Mouse (Mus musculus) bone marrow macrophage, adult 2 months (primary cell): ENCODE measurements at regions not wholly inside any gene's neighbourhood (a gene's known extent, or its start where the extent isn't known, plus 50 kb on each side); places are given as distances from the start of the nearest gene placed in this dataset.

Source experiments
- H3K27ac ChIP-seq: 2 replicates; pipeline ENCODE4 v1.5.1; 2012; ENCODE audit warnings: low read depth, low read length; ENCODE audit not compliant: insufficient read depth
- H3K4me1 ChIP-seq: 2 replicates; pipeline ENCODE4 v1.6.1; 2012; ENCODE audit warnings: low read length; ENCODE audit not compliant: control insufficient read depth, insufficient read depth
- H3K4me3 ChIP-seq: 2 replicates; pipeline ENCODE4 v1.5.1; 2012; ENCODE audit warnings: mild to moderate bottlenecking, low read length, moderate library complexity; ENCODE audit not compliant: insufficient read depth
- CTCF ChIP-seq: IDR thresholded peaks from 2 replicates; pipeline ENCODE4 v1.5.1; 2012; ENCODE audit warnings: low read depth, mild to moderate bottlenecking, low read length, moderate library complexity
- POLR2A ChIP-seq: IDR thresholded peaks from 2 replicates; pipeline ENCODE4 v1.6.1; 2012; ENCODE audit warnings: mild to moderate bottlenecking, low read depth, low read length, borderline replicate concordance

DNA sequence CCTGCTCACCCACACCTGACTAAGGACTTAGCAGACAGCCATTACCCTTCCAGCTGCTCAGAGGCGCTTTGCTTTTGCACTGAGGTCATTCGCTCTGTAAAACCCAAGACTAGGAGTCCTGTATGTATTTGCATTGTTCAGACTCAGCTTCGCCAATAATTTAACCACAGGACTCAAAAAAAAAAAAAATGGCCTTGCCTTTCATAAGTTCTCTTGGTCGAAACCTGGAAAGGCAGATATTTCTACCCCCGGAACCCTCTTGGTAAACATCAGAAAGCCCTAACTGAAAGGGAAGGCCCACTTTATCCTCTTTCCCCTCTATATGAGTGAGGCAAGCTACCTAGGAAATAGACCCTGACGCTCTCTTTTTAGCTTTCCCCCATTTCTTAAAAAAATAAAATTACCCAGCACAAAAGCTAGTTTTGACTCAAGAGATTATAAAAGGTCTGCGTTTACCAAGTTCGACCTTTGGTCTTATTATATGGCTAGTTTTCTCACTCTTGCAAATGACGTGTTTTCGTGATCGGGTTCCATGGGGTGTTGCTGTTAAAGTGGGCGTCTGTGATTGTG lies 78.1 kb downstream of the Kcnrg start:
- H3K4me1 ChIP-seq: peaks cover 9% of the 10 kb centered on the region
- no peak overlapping the region for H3K4me3 ChIP-seq
- TF ChIP-seq POLR2A (no peak), CTCF (no peak)
- H3K27ac ChIP-seq: no peak overlapping the region

DNA sequence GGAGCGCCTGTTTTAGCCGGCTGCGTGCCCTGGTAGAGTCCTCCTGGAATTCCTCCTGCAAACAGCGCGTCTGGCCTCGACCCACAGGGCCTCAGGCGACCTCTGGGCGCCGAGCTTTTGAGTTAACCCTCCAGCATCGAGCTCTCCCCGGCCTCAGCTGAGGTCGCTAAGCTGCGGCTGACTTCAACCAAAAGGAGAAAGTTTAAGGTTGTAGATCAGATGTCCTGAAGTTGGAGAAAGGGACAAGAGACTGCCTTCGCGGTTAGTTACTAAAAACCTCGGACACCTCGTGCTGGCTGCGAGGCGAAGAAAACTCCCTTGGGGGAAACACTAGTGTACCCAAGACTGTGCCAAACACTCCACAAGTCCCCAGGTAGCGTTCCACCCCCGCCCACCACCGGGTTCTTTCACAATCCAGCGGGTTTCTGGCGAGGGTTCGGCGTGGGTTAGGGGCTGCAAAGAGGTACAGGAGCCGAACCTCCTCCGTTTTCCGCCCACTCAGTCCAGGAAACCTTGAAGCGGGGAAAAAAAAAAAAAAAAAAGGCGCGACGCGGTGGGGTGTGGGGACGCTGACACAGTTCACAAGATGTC lies 78.9 kb downstream of the Kcnrg start:
- no peak overlapping the region for H3K4me3 ChIP-seq
- TF ChIP-seq POLR2A: no peak
- no peak for TF ChIP-seq CTCF
- peaks cover 9% of the 10 kb centered on the region for H3K4me1 ChIP-seq

DNA sequence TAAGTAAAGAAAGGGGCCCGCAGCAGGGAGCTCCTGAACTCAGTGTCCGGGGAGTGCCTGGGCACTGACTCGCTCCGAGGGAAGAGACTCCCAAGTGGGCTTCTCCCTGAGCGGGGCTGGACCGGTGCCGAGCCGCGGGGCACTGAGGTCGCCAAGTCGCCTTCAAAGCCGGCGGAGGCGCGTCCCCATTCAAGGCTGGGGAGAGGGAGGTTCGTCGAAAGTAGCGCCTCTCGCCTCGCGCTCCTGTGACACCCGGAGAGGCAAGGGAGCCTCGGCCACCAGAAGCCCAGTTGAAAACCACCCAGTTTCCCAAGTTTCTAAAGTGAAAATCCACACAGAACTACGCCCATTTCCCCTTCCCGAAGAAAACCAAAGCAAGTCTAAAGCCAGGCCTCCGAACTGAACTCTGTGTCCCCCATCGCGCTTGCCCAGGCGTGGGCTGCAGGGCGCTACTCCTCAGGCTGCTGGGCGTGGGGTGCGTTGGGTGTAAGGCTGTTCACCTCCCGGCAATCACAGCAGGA lies 79.6 kb downstream of the Kcnrg start:
- H3K4me1 ChIP-seq: peaks cover 9% of the 10 kb centered on the region
- TF ChIP-seq POLR2A (no peak), CTCF (no peak)
- H3K27ac ChIP-seq: peak overlapping the region; percentile 11; the same call in 1 of the 2 replicates
- peak overlapping the region; percentile 60 for H3K4me3 ChIP-seq

More for the DNA sequence above, 78.9 kb downstream of the Kcnrg start:
- no peak overlapping the region for H3K27ac ChIP-seq

DNA sequence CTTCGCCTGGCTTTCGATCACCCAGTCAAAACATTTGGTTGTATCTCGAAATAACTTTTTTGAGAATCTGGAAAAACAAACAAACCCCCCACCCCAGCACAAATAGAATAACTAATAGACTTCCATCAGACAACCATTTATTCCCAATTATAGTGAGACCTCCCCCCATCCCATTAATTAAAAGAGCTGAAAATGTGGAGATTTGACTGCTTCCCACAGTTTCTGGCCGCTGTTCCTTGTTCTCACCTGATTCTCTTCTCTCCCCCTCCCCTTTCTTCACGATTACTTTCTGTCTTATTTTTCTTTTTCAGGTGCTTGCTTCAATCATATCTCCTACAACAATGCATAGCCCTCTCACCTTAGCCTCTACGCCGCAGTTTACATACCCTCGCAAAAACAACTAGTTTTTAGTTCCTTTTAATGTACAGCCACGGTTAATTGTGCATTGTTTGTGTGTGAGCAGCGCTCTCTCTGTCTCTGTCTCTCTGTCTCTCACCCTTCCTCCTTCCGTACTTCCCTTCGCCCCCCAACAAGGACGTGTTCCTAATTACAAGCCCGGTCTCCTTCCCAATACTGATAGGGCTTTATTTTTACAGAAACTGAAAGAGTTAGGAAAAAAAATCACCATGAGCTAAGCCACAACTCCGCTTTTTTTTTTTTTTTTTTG lies 80.2 kb downstream of the Kcnrg start:
- Histone ChIP-seq H3K4me1 (peaks cover 9% of the 10 kb centered on the region), H3K4me3 (peak overlapping the region; percentile 60), H3K27ac (0 out of 2 replicates have a peak overlapping the region, but pooled peaks have one; percentile 0)
- no peak for TF ChIP-seq CTCF
- TF ChIP-seq POLR2A: no peak

DNA sequence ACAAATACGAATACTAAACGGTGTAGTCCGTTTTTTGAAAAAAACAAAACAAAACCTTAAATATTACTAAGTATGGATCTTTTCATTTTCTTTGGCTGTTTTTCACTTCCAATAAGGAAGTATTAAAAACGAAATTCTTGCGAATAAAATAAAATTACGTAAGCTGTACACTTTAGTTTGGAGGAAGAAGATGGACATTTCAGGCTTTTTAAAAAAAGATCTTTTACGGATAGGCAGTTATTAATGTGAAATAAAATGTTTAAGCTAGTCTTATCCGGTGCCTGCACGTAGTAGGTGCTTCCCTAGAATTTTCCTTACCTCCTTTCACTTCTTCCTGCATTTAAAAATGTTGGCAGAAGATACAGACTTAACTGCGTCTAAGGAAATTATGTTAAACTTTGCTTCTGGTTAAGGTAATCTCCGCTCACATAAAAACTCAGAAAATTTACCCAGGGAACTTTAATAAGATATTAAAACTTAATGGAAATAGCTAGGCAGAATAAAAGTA lies 80.8 kb downstream of the Kcnrg start:
- H3K4me3 ChIP-seq: peak overlapping the region; percentile 60; the same call in 1 of the 2 replicates
- peaks cover 9% of the 10 kb centered on the region for H3K4me1 ChIP-seq
- no peak overlapping the region for H3K27ac ChIP-seq
- no peak for TF ChIP-seq CTCF
- TF ChIP-seq POLR2A: no peak

DNA sequence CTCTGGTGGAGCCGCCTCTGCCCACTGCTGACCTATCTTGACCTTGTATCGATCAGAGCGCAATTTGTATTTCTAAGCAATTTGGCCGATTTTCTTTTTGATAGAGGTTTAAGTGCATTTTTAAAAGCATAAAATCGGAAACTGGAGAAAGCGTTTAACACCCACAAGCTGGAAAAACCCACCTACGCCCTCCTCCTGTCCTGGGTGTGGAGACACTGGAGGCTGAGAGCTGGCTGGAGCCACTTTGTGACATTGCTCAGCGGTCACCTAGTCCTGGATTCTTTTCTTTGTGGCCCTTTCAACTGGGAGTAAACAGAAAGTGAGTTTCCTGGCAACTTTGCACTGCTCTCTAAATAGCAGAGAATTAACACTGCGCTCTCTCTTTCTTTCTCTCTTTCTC lies 81.4 kb downstream of the Kcnrg start:
- H3K4me3 ChIP-seq: peak overlapping the region; percentile 47
- H3K4me1 ChIP-seq: peaks cover 9% of the 10 kb centered on the region
- H3K27ac ChIP-seq: no peak overlapping the region
- TF ChIP-seq CTCF (no peak), POLR2A (no peak)

DNA sequence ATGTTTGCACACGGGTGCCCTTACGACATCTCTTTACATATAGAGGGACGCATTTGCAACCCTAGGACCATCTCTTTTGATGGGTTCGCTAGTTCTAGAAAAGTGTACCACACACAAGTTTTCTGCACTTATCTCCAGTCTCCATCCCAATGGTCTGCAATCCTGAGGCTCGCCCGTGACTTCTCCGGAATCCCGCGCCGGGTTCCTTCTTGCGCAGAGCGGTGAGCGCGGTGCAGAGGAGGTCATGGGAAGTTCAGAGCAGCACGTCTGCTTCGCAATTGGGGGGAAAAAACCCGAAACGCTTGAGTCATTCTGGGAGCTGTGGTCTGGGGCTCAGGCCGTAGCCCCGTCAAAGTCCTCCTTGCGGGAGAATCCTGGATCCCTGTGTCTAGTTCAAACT lies 82.0 kb downstream of the Kcnrg start:
- no peak overlapping the region for H3K27ac ChIP-seq
- TF ChIP-seq CTCF (no peak), POLR2A (no peak)
- H3K4me3 ChIP-seq: peak overlapping the region; percentile 47
- peaks cover 9% of the 10 kb centered on the region for H3K4me1 ChIP-seq

DNA sequence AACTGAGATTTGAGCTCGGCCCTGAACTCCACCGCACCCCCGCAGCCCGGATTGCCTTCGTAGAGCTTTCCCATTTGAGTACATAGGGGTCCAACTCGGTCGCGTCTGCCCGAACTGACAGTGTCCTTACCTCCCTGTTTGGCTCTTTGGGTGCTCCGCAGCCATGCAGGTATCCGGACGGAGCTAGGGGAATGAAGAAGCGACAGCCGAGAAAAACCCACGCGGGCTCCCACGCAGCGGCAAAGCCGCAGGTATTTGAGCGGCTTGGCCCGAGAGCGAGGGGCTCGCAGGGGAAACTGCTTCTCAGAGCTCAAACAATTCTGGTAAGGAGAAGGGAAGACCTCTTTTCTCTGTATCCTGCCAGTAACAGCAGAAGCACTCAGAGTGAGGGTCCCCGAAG lies 82.5 kb downstream of the Kcnrg start:
- Histone ChIP-seq H3K4me3 (no peak overlapping the region), H3K27ac (no peak overlapping the region), H3K4me1 (peaks cover 6% of the 10 kb centered on the region)
- TF ChIP-seq CTCF (no peak), POLR2A (no peak)

DNA sequence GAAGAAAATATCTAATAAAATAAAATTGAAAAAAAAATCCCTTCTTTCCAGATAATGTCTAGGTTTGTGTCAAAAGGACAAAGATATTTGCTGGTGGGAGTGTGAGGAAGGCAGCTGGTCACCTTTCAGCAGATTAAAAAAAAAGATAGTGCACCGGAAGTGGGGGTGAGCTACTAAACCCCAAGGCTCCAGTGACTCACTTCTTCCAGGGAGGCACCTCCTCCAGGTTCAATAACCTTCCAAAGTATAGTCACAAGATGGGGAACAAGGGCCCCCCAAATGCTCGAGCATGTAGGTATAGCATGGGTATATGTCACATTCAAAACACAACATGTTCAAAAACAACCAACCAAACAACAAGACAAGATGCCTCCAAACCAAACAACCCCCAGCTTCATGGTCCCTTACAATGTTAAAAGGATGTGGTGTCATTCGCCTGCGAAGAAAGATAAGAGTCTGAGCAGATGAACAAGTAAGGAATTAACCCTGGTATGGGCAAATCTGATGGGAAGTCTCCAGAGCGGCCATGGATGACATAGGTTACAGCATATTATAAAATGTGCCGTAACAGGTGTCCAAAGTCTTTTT lies 84.6 kb downstream of the Kcnrg start:
- Histone ChIP-seq H3K4me1 (peaks cover 15% of the 10 kb centered on the region), H3K4me3 (no peak overlapping the region), H3K27ac (no peak overlapping the region)
- TF ChIP-seq POLR2A (no peak), CTCF (no peak)

DNA sequence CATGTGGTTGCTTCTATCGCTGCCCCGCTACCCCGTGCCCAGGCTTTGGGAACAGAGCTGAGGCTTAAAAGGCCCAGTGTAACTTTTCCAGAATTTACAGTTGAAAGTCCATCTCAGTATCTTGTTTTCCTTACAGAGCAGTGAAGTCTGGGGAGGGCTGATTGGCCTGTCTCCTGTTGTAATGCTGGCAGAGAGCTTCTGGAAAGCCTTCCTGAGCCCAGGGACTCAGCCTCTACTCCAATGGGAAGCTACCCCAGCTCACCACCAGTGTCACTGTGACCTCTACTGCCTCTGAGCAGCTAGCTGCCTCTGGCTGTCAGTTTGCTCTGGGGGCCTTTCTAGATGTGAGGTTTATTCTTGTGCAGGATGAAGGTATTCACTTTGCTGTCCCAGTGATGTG lies 87.5 kb downstream of the Kcnrg start:
- peaks cover 32% of the 10 kb centered on the region for H3K4me1 ChIP-seq
- H3K27ac ChIP-seq: no peak overlapping the region
- H3K4me3 ChIP-seq: no peak overlapping the region
- TF ChIP-seq CTCF (no peak), POLR2A (no peak)
